Mouse (Mus musculus) heart, postnatal 14 days (tissue): Measurements from ENCODE around the gene Mknk2. TPM values are rescaled to one million over a fixed set of nuclear protein-coding genes. Genes with fewer than 3 reads are reported as not detected.
"Not testable (repeated sequence)": the region's sequence is repeated elsewhere in the genome, so short reads cannot be mapped to it uniquely, and the experiment has no call there.

Source experiments
- DNase-seq, 2 experiments: peaks; one replicate each; pipeline ENCODE4 v3.0.0; 2021 to 2022
- intact Hi-C: fragments of 180-260 bp; cut with DNase I; formaldehyde crosslinking; loops from one replicate; pipeline ENCODE4 v1.15.1; 2025
- total RNA-seq, 2 experiments: library from RNA; stranded (reverse); gene quantifications; 2 replicates each; pipeline ENCODE4 v1.2.3; 2021

Mknk2 gene
- total RNA-seq, 2 experiments from 2014 or later = 166 to 169 TPM

DNA sequence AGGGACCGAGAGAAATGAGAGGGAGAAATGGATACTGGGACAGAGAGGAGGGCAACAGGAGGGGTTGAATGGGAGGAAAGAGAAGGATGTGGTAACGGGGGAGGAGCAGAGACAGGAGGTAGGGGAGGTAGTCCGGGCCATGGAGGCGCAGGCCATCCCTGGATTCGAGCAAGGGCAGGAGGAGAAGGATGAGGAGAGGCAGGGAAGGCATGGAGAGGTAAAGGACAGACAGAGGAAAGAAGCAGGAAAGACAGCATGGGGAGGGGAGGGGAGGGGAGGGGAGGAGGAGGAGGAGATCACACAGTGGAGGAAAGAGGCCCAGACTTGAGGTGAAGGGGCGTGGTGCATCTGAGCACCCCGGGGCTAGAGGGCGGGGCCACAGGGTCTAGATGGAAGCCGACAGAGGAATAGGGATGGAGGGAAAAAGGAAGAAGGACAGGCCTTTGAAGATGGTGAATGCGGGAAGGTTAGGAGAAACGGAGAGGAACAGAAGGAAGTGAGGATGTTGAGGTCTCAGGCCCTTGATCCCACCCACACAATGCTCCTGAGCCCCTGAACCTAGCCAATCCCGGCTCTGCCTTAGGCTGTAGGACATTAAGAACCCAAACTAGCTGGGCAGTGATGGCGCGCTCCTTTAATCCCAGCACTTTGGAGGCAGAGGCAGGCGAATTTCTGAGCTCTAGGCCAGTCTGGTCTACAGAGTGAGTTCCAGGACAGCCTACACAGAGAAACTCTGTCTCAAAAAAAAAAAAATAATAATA lies 20.9 kb downstream of the Mknk2 start, which contains the start of gene Btbd2:
Gene Btbd2, minus strand, starts transcription at position 209 of the 761 bp plus-strand sequence.
- DNase-seq = no peak
- intact Hi-C loops = loop anchor here (5.0 kb wide), 1 partner anchor 35 kb away; the partner anchor contains the start of gene Csnk1g2

DNA sequence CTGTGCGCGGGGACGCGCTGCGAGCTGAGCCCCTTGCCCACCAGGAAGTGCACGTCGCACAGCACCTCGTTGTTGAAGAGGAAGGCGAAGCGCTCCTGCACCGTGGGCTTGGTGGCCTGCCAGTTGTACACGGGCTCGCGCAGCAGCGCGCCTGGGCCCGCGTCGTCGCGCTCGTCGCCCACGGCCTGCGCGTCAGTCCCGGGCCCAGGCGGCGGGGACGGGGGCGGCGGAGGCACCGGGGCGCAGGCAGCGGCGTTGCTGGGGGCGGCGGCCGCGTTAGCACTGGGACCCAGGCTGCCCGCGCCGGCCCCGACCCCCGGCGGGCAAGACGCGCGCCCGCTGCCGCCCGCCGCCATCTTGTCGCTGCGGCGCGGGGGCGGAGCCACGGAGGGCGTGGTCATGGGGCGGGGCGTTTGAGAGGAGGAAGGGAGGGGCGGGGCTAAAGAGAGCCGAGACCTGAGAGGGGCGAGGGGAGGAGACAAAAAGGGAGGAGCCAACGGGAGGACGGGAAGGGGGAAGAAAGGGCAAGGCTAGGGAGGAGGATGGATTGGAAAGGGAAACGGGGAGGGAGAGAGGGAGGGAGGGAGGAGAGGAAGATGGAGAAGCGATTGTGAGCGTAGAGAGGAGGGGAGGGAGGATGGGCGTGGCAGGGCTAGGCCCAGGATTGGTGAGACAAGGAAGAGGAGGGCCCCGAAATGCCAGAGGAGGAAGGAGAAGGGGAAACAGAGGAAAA lies 21.6 kb downstream of the Mknk2 start:
- intact Hi-C loops = loop anchor here (5.0 kb wide), 1 partner anchor 34 kb away; the partner anchor contains the start of gene Csnk1g2
- DNase-seq = peak; percentile 97 to 98

DNA sequence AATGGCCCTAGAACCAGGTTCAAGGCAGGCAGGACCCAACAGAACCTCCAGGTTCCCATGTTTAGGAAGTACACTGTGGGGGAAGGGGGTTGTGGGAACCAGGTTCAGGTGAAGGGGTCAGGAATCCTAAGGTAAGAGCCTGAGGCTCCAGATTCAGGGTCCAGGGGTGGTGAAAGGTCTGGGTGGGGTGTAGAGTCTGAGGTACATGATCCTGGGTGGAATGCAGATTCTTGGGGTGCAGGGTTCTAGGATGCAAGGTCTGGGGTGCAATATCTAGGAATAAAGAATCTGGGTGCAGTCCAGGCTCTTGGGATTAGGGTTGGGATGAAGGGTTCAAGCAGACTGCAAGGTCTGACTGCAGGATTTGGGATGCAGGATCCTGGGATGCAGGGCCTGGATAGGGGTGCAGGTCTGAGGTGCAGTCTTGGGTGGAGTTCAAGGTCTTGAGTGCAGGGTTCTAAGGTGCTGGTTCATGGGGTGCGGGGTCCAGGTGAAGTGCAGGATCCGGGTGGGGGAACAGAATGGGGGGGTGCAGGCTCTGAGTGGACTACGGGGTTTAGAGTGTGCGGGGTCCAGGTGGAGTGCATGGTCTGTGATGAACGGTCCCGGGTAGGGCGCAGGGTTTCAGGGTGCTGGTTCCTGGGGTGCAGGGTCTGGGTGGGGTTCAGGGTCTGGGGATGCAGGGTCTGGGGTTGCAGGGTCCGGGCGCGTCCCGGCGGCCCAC lies 22.3 kb downstream of the Mknk2 start:
- intact Hi-C loops = loop anchor here (5.0 kb wide), 1 partner anchor 33 kb away; the partner anchor contains the start of gene Csnk1g2
- DNase-seq = no peak

DNA sequence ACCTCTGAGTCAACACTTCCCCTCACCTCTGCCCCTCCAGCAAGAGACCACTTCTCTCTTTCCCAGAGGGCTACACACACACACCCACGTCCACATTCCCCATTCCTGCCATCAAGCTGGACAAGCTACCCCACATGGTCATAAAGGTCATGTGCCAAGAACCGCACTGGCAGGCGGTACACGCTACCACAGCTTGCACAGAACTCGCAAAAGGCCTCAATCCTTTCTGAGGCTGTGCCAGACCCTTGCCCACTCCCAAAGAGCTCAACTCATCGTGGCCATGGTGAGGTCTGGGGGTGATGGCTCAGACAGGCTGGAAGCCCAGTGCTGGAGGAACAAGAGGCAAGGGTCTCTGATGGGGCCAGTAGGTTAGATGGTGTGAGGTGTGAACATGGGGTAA lies 23.0 kb downstream of the Mknk2 start:
- intact Hi-C loops = loop anchor here (5.0 kb wide), 1 partner anchor 33 kb away; the partner anchor contains the start of gene Csnk1g2
- DNase-seq = no peak

DNA sequence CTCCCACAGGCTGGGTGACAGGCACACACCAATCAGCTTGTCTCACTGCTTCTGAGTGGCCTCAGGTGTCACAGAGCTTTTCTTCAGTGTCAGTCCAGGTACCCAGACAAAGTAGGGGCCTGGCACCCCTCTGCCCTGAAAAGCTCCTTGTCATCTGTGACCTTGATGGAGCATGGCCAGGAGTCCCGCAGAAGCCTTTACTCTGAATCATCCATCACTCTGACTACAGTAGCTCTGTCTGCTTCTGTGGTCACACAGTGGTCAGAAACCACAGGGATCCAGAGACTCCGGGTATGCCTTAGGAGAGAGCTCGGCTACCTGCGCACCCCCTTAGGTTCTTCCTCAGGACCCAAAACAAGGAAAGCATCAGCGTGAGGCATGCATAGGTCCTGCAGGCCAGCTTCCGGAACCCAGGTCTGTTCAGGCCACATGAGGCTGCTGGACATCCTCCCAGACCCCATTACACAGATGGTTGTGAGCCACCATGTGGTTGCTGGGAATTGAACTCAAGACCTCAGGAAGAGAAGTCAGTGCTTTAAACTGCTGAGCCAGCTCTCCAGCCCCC lies 24.7 kb downstream of the Mknk2 start:
- no peak for DNase-seq
- intact Hi-C loops = no loop called here

DNA sequence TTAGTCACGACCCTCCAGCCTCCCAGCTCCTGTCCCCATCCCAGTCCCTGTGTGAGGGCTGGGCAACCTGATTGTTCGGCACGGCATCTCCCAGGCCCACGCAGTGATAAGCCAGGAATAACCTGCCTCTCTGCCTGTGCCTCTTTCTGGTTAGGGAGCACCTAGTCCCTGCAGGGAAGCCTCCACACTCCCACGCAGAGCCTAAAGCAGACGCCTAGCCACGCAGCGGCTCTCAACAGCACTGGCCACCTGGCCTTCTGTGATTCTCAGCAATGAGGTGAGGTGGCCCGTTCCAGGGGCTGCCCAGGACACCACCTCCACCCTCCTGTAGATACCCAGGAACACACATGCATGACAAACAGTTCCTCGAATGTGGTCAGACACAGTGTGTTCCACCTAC lies 27.5 kb downstream of the Mknk2 start:
- intact Hi-C loops = loop anchor here (2.0 kb wide), 1 partner anchor 16 kb away; no protein-coding TSS in a partner anchor

DNA sequence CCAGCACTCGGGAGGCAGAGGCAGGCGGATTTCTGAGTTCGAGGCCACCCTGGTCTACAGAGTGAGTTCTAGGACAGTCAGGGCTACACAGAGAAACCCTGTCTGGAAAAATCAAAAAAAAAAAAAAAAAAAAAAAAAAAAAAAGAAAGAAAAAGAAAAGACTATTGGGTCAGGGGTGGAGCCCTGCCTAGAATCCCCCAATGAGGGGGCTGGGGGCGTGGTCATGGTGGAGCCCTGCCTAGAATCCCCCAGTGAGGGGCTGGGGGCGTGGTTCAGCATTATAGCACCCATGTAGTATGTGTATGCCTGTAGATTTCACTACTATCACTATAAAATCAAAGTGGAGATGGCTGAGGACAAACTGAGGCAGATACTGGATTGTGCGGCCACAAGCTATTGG lies 28.0 kb downstream of the Mknk2 start:
- DNase-seq = not testable (repeated sequence)
- intact Hi-C loops = loop anchor here (2.0 kb wide), 1 partner anchor 15 kb away; no protein-coding TSS in a partner anchor

More for the DNA sequence above, 27.5 kb downstream of the Mknk2 start:
- no peak for DNase-seq

DNA sequence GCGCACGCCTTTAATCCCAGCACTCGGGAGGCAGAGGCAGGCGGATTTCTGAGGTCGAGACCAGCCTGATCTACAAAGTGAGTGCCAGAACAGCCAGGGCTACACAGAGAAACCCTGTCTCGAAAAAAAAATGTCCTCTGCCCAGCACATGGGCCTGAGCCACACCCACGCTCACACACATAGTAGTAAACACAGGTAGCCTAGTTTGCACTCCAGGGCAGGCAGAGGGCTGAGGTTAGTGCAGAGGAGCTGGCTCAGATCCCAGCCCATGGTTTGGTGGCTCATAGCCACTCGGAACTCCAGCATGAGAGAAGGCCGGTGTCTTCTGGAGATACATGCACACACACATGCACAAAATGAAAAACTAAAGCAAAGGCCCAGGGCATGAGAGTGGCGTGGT lies 31.0 kb downstream of the Mknk2 start:
- no peak for DNase-seq
- intact Hi-C loops = no loop called here

DNA sequence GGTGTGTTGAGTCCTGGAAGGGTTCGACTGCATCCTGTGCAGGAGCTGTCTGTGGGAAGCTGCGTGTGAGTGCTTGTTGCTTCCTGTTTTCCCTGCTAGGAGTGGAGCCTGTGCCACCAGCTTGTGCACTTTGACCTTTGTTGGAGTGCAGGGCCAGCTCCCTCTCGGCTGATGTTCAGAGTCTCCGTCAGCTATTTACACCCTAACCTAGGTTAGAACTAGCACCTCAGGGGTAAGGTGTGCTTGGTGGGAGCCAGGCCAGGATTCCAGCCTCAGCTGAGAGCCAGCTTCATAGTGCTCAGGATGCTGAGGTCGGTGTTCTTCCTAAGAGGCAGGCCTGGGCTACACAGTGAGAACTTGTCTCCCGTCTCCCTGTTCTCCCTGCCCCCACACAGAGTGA lies 42.6 kb downstream of the Mknk2 start:
- intact Hi-C loops = loop anchor here (2.0 kb wide), 1 partner anchor 15 kb away; no protein-coding TSS in a partner anchor
- no peak for DNase-seq

DNA sequence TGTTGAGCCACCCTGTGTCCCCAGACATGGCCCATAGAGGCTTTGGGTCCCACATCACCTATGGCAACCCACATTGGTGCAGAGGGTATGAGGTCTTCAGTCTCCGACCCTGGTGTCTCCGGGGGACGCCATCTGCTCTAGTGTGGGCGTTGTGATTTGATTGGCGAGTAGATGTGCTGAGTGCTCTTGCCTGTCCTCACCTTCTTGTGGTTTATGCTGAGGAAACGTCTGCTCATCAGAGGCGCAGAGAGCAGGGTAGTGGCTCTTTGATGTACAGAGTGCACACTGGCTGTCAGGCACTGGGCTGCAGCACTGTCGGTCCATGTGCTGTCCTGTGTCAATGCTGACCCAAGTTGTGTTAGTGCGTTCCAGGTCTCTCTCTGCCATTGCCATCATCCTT lies 49.0 kb downstream of the Mknk2 start:
- intact Hi-C loops = no loop called here
- no peak for DNase-seq

DNA sequence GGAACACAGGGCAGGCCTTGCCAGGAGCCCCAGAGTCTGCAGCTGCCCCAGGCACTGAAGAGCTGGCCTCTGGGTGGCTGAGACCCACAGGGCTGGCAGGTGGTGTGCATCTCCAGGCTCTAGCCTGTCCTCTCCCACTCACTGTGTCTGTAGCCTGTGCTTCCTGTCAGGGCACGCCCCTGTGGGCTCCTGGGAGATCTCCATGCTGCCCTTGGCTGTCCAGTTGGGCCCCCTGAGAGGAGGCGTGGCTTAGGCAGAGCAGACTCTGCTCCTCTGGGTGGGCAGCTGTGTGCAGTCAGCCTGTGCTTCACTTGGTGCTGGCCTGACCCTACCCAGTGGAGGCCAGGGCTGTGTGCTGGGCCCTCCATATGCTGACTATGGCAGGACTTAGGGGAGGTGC lies 50.2 kb downstream of the Mknk2 start:
- intact Hi-C loops = no loop called here
- DNase-seq = peak; percentile 59 to 71

DNA sequence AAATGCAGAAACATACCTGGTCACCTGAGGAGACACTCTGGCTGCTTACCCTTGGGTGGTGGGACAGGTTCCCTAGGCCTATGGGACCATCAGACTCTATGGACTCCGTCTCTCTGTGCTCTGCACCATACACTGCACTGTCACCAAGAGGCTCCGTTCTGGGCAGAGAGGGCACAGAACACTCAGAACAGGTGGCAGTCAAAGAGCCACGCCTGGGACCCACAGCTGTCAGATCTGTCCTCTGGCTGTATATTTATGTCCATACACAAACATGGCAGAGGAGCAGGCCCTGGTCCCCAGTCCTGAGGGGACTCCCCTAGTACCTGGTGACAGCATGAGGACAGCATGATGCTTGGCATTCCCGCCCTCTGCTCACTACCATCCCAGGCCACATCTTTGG lies 52.1 kb downstream of the Mknk2 start:
- DNase-seq = no peak
- intact Hi-C loops = no loop called here

DNA sequence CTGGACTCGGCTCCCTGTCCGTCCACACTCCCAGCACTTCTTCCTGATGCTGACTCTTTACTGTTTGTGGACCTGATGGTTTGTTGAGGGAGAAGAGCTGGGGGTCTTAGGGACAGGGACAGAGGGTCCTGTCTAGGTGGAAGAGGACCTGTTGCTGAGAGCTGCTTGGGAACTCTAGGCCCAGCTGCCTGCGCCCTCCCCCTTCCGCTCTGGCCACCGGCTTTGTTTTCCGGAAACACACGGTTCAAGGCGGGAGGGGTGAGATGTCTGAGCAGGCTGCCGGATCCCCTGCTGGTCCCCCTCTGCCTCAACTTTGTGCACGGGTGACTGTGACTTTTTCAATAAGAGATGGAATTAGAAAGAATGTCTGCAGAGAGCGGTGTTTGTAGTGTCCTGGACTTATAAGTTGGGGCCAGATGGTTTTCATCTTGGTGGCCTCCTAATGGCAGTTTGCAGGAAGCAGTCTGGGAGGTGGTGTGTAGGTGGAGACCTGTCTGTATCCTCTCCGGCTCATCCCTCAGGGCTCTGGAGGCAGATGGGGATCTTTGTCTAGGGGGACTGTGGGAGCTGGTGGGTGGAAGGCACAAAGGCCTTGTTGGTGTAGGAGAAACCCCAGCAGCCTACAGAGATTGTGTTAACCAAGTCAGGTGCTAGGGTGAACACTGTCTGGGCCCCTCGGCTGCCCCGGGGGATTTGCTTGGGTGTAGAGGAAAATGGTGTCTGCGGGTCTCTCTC lies 54.3 kb downstream of the Mknk2 start:
- intact Hi-C loops = loop anchor here (5.0 kb wide), 1 partner anchor 34 kb away; the partner anchor contains the start of gene Btbd2

DNA sequence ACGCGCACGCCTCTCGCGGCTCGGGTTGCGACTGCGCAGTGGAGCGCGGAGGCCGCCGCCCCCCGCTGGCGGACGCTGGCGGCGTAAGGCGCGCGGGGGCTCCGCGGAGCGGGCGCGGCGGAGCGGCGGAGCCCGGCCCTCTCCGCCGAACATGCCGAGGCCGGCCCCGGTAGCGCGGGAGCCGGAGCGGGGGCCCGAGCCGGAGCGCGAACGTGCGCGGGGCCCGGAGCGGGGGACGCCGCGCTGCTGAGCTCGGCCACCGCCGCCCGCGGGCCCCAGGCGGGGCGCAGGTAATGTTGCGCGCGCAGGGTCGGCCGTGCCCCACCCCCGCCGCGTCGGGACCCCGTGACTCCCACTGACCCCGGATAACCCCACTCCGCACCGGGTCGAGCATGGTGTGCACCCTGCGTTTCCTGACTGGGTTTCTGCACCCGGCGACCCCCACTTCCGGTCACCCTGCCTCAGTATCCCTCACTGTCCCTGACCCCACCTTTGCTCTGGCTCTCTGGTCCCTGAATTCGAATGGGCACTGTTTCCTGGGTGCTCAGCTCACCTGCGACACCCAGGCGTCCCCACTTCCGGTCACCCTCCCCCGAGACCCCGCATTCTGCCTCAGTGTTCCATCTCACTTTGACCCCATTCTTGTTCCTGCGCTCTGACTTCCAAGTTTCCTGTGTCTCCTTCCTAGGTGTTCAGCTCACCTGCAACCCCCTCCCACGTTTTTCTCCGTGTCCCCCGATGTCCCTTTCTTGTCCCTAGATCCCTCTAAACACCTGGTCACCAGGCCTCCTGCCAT lies 55.1 kb downstream of the Mknk2 start, which contains the start of gene Csnk1g2:
Gene Csnk1g2, plus strand, starts transcription at position 178 of the 796 bp plus-strand sequence.
- intact Hi-C loops = loop anchor here (5.0 kb wide), 1 partner anchor 34 kb away; the partner anchor contains the start of gene Btbd2
- DNase-seq = peak in 1 of 2 experiments; percentile 74

More for the DNA sequence above, 54.3 kb downstream of the Mknk2 start:
- peak; percentile 66 to 75 for DNase-seq

DNA sequence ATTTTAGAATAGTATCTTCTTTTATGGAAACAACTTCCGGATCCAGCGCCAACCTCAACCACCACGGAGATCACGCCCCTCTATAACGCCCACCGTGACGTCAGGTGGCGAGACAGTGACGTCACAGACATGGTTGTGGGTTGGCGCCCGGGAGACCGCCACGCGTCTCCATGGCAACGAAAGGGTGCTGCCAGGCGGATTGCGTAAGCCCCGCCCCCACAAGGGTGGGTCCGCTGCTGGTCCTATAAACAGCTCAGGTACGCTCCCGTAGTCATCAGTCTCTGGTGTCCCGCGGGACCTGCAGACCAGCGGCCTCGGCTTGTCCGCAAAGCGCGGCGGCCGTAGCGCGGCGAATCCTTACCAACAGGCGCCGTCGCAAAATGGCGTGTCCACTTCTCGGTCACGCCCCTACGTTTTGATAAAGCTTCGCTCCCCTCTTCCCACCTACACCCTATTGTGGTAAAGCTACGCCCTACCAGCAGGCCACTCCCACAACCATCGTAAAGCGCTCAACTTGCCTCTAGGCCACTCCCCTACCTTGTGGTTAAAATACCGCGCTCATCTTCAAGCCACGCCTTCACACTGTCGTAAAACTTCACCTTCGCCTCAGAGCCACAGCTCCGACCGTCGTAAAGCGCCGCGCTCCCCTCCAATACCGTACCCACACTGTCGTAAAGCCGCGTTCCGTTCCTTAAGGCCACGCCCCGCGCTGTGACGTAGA lies 55.8 kb downstream of the Mknk2 start:
- intact Hi-C loops = loop anchor here (5.0 kb wide), 1 partner anchor 35 kb away; the partner anchor contains the start of gene Btbd2
- peak; percentile 99 for DNase-seq

DNA sequence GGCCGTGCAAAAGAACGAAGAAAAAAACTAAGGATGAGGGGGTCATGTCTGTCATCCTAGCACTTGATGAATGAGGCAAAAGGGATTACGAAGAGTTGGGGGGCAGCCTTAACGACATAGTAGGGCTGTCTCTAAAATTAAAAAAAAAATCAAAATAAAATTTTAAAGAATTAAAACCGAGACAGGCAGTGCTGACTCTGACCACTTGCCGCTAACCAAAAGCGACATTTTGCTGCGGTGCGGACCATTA lies 56.3 kb downstream of the Mknk2 start:
- DNase-seq = no peak
- intact Hi-C loops = loop anchor here (5.0 kb wide), 1 partner anchor 36 kb away; the partner anchor contains the start of gene Btbd2

DNA sequence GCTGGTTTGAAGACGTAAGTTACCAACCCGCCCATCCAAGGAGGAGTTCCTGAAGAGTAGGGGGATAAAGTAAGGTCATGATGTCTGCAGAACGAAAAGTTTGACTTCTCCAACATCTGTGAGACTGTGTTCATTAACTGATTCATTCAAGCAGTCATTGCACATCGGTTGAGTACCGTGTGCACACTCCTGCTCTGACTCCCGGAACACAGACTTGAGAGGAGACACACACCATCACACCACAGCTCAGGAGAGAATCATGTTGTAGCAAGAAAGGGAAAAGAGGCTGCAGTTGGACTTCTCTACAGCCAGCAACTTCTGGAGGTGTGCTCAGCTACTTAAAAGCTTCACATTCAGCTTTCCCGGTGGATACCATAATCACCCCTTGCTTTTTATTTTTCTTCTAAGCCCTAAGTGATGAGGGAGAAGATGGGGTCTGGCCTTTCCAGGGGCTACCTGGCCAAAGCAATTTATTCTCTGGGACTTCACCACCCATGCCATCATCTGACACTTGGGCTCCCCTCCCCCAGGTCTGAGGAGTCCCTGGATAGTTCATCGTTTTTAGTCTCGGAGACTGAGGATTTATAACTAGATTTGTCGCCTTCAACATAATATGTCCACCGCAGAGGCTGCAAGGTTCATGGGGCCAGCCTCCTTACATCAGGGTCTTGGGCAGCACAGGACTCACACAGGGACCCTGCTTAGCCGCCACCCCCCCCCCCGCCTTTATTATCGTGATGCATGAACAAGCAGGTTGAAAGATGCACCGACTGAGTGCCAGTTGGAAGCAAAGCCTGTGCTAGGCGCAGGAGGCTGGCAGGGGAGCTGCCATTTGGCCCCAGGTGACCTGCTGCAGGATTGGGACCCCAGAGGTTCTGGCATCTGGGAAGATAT lies 56.9 kb downstream of the Mknk2 start:
- intact Hi-C loops = loop anchor here (5.0 kb wide), 1 partner anchor 36 kb away; the partner anchor contains the start of gene Btbd2
- DNase-seq = no peak
